Mouse (Mus musculus): ENCODE measurements around the gene Rcvrn. TPM values are rescaled to one million over a fixed set of nuclear protein-coding genes. Genes with fewer than 3 reads are reported as not detected.

The Rcvrn gene
- polyA plus RNA-seq, 1 experiment from 2014 or later: not detected

GRCm38 (mm10) chr11:67723231-67724013 lies 28.3 kb downstream of the Rcvrn start:
- Histone ChIP-seq H3K4me2 (no peak overlapping the region), H3K4me1 (replicated peaks) (peaks cover 10% of the 10 kb centered on the region), H3K27me3 (replicated peaks) (no peaks in the 10 kb centered on the region), H3K27ac (ENCODE audit: poor library complexity, severe bottlenecking) (no peak overlapping the region), H3K9me3 (replicated peaks) (no peaks in the 10 kb centered on the region), H3K9ac (no peak overlapping the region), H3K36me3 (no peaks in the 10 kb centered on the region), H3K4me3 (no peak overlapping the region)
- 71% methylated on average over 8 of the region's 8 CpGs for WGBS
- no peak for ATAC-seq (ENCODE audit: insufficient number of reproducible peaks, low FRiP score)

- no peak for ATAC-seq (ENCODE audit: insufficient number of reproducible peaks, low FRiP score)
Measured at GRCm38 (mm10) chr11:67727095-67727494, 32.0 kb downstream of the Rcvrn start.

GRCm38 (mm10) chr11:67728726-67729125 lies 33.6 kb downstream of the Rcvrn start:
- no peak for ATAC-seq (ENCODE audit: insufficient number of reproducible peaks, low FRiP score)
- H3K27ac ChIP-seq (ENCODE audit: poor library complexity, severe bottlenecking): no peak overlapping the region
- no peak overlapping the region for H3K4me2 ChIP-seq
- H3K36me3 ChIP-seq: no peaks in the 10 kb centered on the region
- no peaks in the 10 kb centered on the region for H3K9me3 ChIP-seq (replicated peaks)
- H3K4me1 ChIP-seq (replicated peaks): 0 out of 2 replicates have a peak, but pooled peaks cover 4% of the 10 kb centered on the region
- no peak overlapping the region for H3K9ac ChIP-seq
- no peaks in the 10 kb centered on the region for H3K27me3 ChIP-seq (replicated peaks)
- no peak overlapping the region for H3K4me3 ChIP-seq

More at GRCm38 (mm10) chr11:67727095-67727494, 32.0 kb downstream of the Rcvrn start:
- Histone ChIP-seq H3K9me3 (replicated peaks) (no peaks in the 10 kb centered on the region), H3K4me2 (no peak overlapping the region), H3K4me1 (replicated peaks) (0 out of 2 replicates have a peak, but pooled peaks cover 4% of the 10 kb centered on the region), H3K27me3 (replicated peaks) (no peaks in the 10 kb centered on the region), H3K36me3 (no peaks in the 10 kb centered on the region), H3K27ac (ENCODE audit: poor library complexity, severe bottlenecking) (no peak overlapping the region), H3K4me3 (no peak overlapping the region), H3K9ac (no peak overlapping the region)
- 72% methylated on average over 6 of the region's 6 CpGs for WGBS

GRCm38 (mm10) chr11:67731056-67731455 lies 35.9 kb downstream of the Rcvrn start:
- H3K4me2 ChIP-seq: no peak overlapping the region
- no peak overlapping the region for H3K4me3 ChIP-seq
- no peaks in the 10 kb centered on the region for H3K36me3 ChIP-seq
- 0 out of 2 replicates have a peak, but pooled peaks cover 4% of the 10 kb centered on the region for H3K4me1 ChIP-seq (replicated peaks)
- WGBS: 100% methylated on average over 2 of the region's 2 CpGs
- H3K9me3 ChIP-seq (replicated peaks): no peaks in the 10 kb centered on the region
- H3K27ac ChIP-seq (ENCODE audit: poor library complexity, severe bottlenecking): no peak overlapping the region
- ATAC-seq (ENCODE audit: insufficient number of reproducible peaks, low FRiP score): no peak
- no peak overlapping the region for H3K9ac ChIP-seq
- H3K27me3 ChIP-seq (replicated peaks): no peaks in the 10 kb centered on the region

GRCm38 (mm10) chr11:67733726-67734125 lies 38.6 kb downstream of the Rcvrn start:
- Histone ChIP-seq H3K36me3 (no peaks in the 10 kb centered on the region), H3K9ac (no peak overlapping the region), H3K9me3 (replicated peaks) (no peaks in the 10 kb centered on the region), H3K27ac (ENCODE audit: poor library complexity, severe bottlenecking) (no peak overlapping the region), H3K27me3 (replicated peaks) (no peaks in the 10 kb centered on the region), H3K4me2 (no peak overlapping the region), H3K4me3 (no peak overlapping the region), H3K4me1 (replicated peaks) (no peaks in the 10 kb centered on the region)
- ATAC-seq (ENCODE audit: insufficient number of reproducible peaks, low FRiP score): no peak
- 54% methylated on average over 1 of the region's 1 CpGs for WGBS

GRCm38 (mm10) chr11:67734597-67734996 lies 39.5 kb downstream of the Rcvrn start:
- Histone ChIP-seq H3K27ac (ENCODE audit: poor library complexity, severe bottlenecking) (no peak overlapping the region), H3K9me3 (replicated peaks) (no peaks in the 10 kb centered on the region), H3K9ac (no peak overlapping the region), H3K4me2 (no peak overlapping the region), H3K27me3 (replicated peaks) (no peaks in the 10 kb centered on the region), H3K4me1 (replicated peaks) (no peaks in the 10 kb centered on the region), H3K36me3 (no peaks in the 10 kb centered on the region), H3K4me3 (no peak overlapping the region)
- no peak for ATAC-seq (ENCODE audit: insufficient number of reproducible peaks, low FRiP score)
- WGBS: 72% methylated on average over 3 of the region's 3 CpGs

- H3K27ac ChIP-seq (ENCODE audit: poor library complexity, severe bottlenecking): no peak overlapping the region
- no peaks in the 10 kb centered on the region for H3K36me3 ChIP-seq
- H3K4me1 ChIP-seq (replicated peaks): no peaks in the 10 kb centered on the region
- no peak overlapping the region for H3K4me2 ChIP-seq
- H3K27me3 ChIP-seq (replicated peaks): no peaks in the 10 kb centered on the region
- no peak overlapping the region for H3K9ac ChIP-seq
- 75% methylated on average over 6 of the region's 6 CpGs for WGBS
- no peak for ATAC-seq (ENCODE audit: insufficient number of reproducible peaks, low FRiP score)
- H3K9me3 ChIP-seq (replicated peaks): no peaks in the 10 kb centered on the region
- no peak overlapping the region for H3K4me3 ChIP-seq
Measured at GRCm38 (mm10) chr11:67738345-67738744, 43.2 kb downstream of the Rcvrn start.

- H3K27me3 ChIP-seq (replicated peaks): no peaks in the 10 kb centered on the region
- 86% methylated on average over 5 of the region's 5 CpGs for WGBS
- H3K36me3 ChIP-seq: no peaks in the 10 kb centered on the region
- no peak overlapping the region for H3K27ac ChIP-seq (ENCODE audit: poor library complexity, severe bottlenecking)
- H3K4me2 ChIP-seq: no peak overlapping the region
- H3K4me3 ChIP-seq: no peak overlapping the region
- no peaks in the 10 kb centered on the region for H3K4me1 ChIP-seq (replicated peaks)
- no peak overlapping the region for H3K9ac ChIP-seq
- H3K9me3 ChIP-seq (replicated peaks): no peaks in the 10 kb centered on the region
- no peak for ATAC-seq (ENCODE audit: insufficient number of reproducible peaks, low FRiP score)
Measured at GRCm38 (mm10) chr11:67738846-67739490, 43.8 kb downstream of the Rcvrn start.

GRCm38 (mm10) chr11:67741569-67741968 lies 46.4 kb downstream of the Rcvrn start:
- H3K9ac ChIP-seq: no peak overlapping the region
- H3K4me3 ChIP-seq: no peak overlapping the region
- H3K27ac ChIP-seq (ENCODE audit: poor library complexity, severe bottlenecking): no peak overlapping the region
- no peaks in the 10 kb centered on the region for H3K4me1 ChIP-seq (replicated peaks)
- no peaks in the 10 kb centered on the region for H3K36me3 ChIP-seq
- H3K27me3 ChIP-seq (replicated peaks): no peaks in the 10 kb centered on the region
- H3K4me2 ChIP-seq: no peak overlapping the region
- ATAC-seq (ENCODE audit: insufficient number of reproducible peaks, low FRiP score): no peak
- no peaks in the 10 kb centered on the region for H3K9me3 ChIP-seq (replicated peaks)
